Mouse (Mus musculus): ENCODE data around the gene Zbtb42. TPM values are rescaled to one million over a fixed set of nuclear protein-coding genes. Genes with fewer than 3 reads are reported as not detected.

Gene Zbtb42
- polyA plus RNA-seq, 1 experiment from 2014 or later = 4.9 TPM

DNA sequence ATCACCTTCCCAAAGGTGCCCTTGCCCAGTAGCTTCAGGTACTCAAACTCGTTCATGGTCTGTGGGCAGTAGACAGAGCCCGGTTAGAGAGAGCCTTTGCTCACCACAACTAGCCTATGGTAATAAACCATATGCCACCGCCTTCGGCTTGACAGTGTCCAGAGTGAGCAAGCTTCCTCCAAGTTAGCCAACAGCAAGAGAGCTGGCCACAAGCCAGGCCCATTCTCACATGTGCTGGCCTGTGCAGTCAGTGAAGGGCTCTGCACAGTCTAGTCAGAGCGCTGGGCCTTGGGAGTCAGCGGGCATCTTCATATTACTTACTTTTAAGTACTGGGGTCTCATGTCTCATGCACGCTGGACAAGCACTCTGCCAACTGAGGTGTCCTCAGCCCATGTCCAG, 20.0 kb upstream of the Zbtb42 start:
- ATAC-seq (replicated peaks; ENCODE audit: extremely low read depth, insufficient read depth, low FRiP score) = no peak
- no peak overlapping the region for H3K9ac ChIP-seq (ENCODE audit: low read length)
- H3K4me3 ChIP-seq (ENCODE audit: low read length) = no peak overlapping the region
- H3K9me3 ChIP-seq (replicated peaks; ENCODE audit: control insufficient read depth, low read length) = no peaks in the 10 kb centered on the region
- H3K4me1 ChIP-seq (ENCODE audit: control insufficient read depth, insufficient read depth, low read length) = peaks cover 54% of the 10 kb centered on the region
- H3K4me2 ChIP-seq (ENCODE audit: low read depth, low read length) = no peak overlapping the region
- no peaks in the 10 kb centered on the region for H3K27me3 ChIP-seq (ENCODE audit: control insufficient read depth, insufficient read depth, low read length)
- WGBS = 73% methylated on average over 7 of the region's 7 CpGs
- peaks cover 64% of the 10 kb centered on the region for H3K36me3 ChIP-seq (ENCODE audit: control insufficient read depth, insufficient read depth)
- peak overlapping the region; percentile 29; the same call in 1 of the 2 replicates for H3K27ac ChIP-seq (ENCODE audit: low read length)

- no peak for ATAC-seq (replicated peaks; ENCODE audit: extremely low read depth, insufficient read depth, low FRiP score)
- H3K4me2 ChIP-seq (ENCODE audit: low read depth, low read length) = no peak overlapping the region
- no peak overlapping the region for H3K27ac ChIP-seq (ENCODE audit: low read length)
- H3K36me3 ChIP-seq (ENCODE audit: control insufficient read depth, insufficient read depth) = peaks cover 60% of the 10 kb centered on the region
- H3K4me3 ChIP-seq (ENCODE audit: low read length) = no peak overlapping the region
- H3K27me3 ChIP-seq (ENCODE audit: control insufficient read depth, insufficient read depth, low read length) = no peaks in the 10 kb centered on the region
- no peaks in the 10 kb centered on the region for H3K9me3 ChIP-seq (replicated peaks; ENCODE audit: control insufficient read depth, low read length)
- peaks cover 54% of the 10 kb centered on the region for H3K4me1 ChIP-seq (ENCODE audit: control insufficient read depth, insufficient read depth, low read length)
- H3K9ac ChIP-seq (ENCODE audit: low read length) = no peak overlapping the region
- WGBS = 84% methylated on average over 6 of the region's 6 CpGs
Observed at GRCm38 (mm10) chr12:112659109-112659508, 19.5 kb upstream of the Zbtb42 start.

GRCm38 (mm10) chr12:112660576-112661326, 17.9 kb upstream of the Zbtb42 start:
- peak overlapping the region; percentile 63 for H3K9ac ChIP-seq (ENCODE audit: low read length)
- peaks cover 48% of the 10 kb centered on the region for H3K36me3 ChIP-seq (ENCODE audit: control insufficient read depth, insufficient read depth)
- H3K4me1 ChIP-seq (ENCODE audit: control insufficient read depth, insufficient read depth, low read length) = peaks cover 61% of the 10 kb centered on the region
- no peaks in the 10 kb centered on the region for H3K9me3 ChIP-seq (replicated peaks; ENCODE audit: control insufficient read depth, low read length)
- H3K4me3 ChIP-seq (ENCODE audit: low read length) = no peak overlapping the region
- peak; percentile 82 for ATAC-seq (replicated peaks; ENCODE audit: extremely low read depth, insufficient read depth, low FRiP score)
- no peaks in the 10 kb centered on the region for H3K27me3 ChIP-seq (ENCODE audit: control insufficient read depth, insufficient read depth, low read length)
- H3K4me2 ChIP-seq (ENCODE audit: low read depth, low read length) = peak overlapping the region; percentile 45
- peak overlapping the region; percentile 93 for H3K27ac ChIP-seq (ENCODE audit: low read length)
- whole genome bisulfite sequencing = 24% methylated on average over 5 of the region's 5 CpGs

- no peaks in the 10 kb centered on the region for H3K27me3 ChIP-seq (ENCODE audit: control insufficient read depth, insufficient read depth, low read length)
- peak overlapping the region; percentile 93 for H3K27ac ChIP-seq (ENCODE audit: low read length)
- H3K4me1 ChIP-seq (ENCODE audit: control insufficient read depth, insufficient read depth, low read length) = peaks cover 66% of the 10 kb centered on the region
- ATAC-seq (replicated peaks; ENCODE audit: extremely low read depth, insufficient read depth, low FRiP score) = no peak
- peak overlapping the region; percentile 57 for H3K9ac ChIP-seq (ENCODE audit: low read length)
- H3K4me2 ChIP-seq (ENCODE audit: low read depth, low read length) = peak overlapping the region; percentile 45
- H3K4me3 ChIP-seq (ENCODE audit: low read length) = no peak overlapping the region
- H3K36me3 ChIP-seq (ENCODE audit: control insufficient read depth, insufficient read depth) = peaks cover 44% of the 10 kb centered on the region
- no peaks in the 10 kb centered on the region for H3K9me3 ChIP-seq (replicated peaks; ENCODE audit: control insufficient read depth, low read length)
- WGBS = 37% methylated on average over 3 of the region's 3 CpGs
Observed at GRCm38 (mm10) chr12:112661327-112661605, 17.4 kb upstream of the Zbtb42 start.

- Histone ChIP-seq H3K4me2 (ENCODE audit: low read depth, low read length) (peak overlapping the region; percentile 45), H3K9me3 (replicated peaks; ENCODE audit: control insufficient read depth, low read length) (no peaks in the 10 kb centered on the region), H3K27me3 (ENCODE audit: control insufficient read depth, insufficient read depth, low read length) (no peaks in the 10 kb centered on the region), H3K27ac (ENCODE audit: low read length) (peak overlapping the region; percentile 93), H3K9ac (ENCODE audit: low read length) (peak overlapping the region; percentile 57), H3K4me1 (ENCODE audit: control insufficient read depth, insufficient read depth, low read length) (peaks cover 72% of the 10 kb centered on the region), H3K4me3 (ENCODE audit: low read length) (no peak overlapping the region), H3K36me3 (ENCODE audit: control insufficient read depth, insufficient read depth) (peaks cover 38% of the 10 kb centered on the region)
- ATAC-seq (replicated peaks; ENCODE audit: extremely low read depth, insufficient read depth, low FRiP score) = no peak
- WGBS = 55% methylated on average over 9 of the region's 9 CpGs
Observed at GRCm38 (mm10) chr12:112661851-112662250, 16.8 kb upstream of the Zbtb42 start.

GRCm38 (mm10) chr12:112663303-112663702, 15.3 kb upstream of the Zbtb42 start:
- no peak for ATAC-seq (replicated peaks; ENCODE audit: extremely low read depth, insufficient read depth, low FRiP score)
- WGBS = 74% methylated on average over 11 of the region's 11 CpGs
- H3K27me3 ChIP-seq (ENCODE audit: control insufficient read depth, insufficient read depth, low read length) = no peaks in the 10 kb centered on the region
- H3K9ac ChIP-seq (ENCODE audit: low read length) = peak overlapping the region; percentile 2; the same call in 1 of the 2 replicates
- H3K4me1 ChIP-seq (ENCODE audit: control insufficient read depth, insufficient read depth, low read length) = peaks cover 86% of the 10 kb centered on the region
- H3K27ac ChIP-seq (ENCODE audit: low read length) = peak overlapping the region; percentile 32
- peaks cover 30% of the 10 kb centered on the region for H3K36me3 ChIP-seq (ENCODE audit: control insufficient read depth, insufficient read depth)
- no peaks in the 10 kb centered on the region for H3K9me3 ChIP-seq (replicated peaks; ENCODE audit: control insufficient read depth, low read length)
- no peak overlapping the region for H3K4me2 ChIP-seq (ENCODE audit: low read depth, low read length)
- H3K4me3 ChIP-seq (ENCODE audit: low read length) = no peak overlapping the region

DNA sequence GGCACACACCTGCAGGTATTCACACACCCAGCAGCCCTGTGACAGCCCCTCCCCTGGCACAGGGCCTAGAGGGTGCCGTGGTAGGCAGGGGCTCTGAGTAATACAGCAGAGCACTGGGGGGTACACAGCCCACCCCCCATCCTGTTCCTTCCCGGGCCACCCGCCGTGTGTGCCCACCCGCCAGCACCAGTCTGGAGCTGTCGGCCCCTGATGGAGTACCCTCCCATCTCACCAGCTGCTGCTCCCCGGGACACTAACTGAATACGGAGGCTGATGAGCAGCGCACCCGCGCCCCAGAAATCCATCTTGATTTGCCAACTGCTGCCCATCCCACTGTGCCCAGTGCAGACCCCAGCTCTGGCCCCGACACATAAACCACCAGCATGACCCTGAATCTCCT, 14.9 kb upstream of the Zbtb42 start:
- peak overlapping the region; percentile 32 for H3K27ac ChIP-seq (ENCODE audit: low read length)
- H3K9ac ChIP-seq (ENCODE audit: low read length) = peak overlapping the region; percentile 42
- H3K4me2 ChIP-seq (ENCODE audit: low read depth, low read length) = no peak overlapping the region
- ATAC-seq (replicated peaks; ENCODE audit: extremely low read depth, insufficient read depth, low FRiP score) = no peak
- H3K9me3 ChIP-seq (replicated peaks; ENCODE audit: control insufficient read depth, low read length) = no peaks in the 10 kb centered on the region
- peaks cover 30% of the 10 kb centered on the region for H3K36me3 ChIP-seq (ENCODE audit: control insufficient read depth, insufficient read depth)
- H3K4me3 ChIP-seq (ENCODE audit: low read length) = no peak overlapping the region
- peaks cover 88% of the 10 kb centered on the region for H3K4me1 ChIP-seq (ENCODE audit: control insufficient read depth, insufficient read depth, low read length)
- 85% methylated on average over 12 of the region's 12 CpGs for WGBS
- H3K27me3 ChIP-seq (ENCODE audit: control insufficient read depth, insufficient read depth, low read length) = no peaks in the 10 kb centered on the region

DNA sequence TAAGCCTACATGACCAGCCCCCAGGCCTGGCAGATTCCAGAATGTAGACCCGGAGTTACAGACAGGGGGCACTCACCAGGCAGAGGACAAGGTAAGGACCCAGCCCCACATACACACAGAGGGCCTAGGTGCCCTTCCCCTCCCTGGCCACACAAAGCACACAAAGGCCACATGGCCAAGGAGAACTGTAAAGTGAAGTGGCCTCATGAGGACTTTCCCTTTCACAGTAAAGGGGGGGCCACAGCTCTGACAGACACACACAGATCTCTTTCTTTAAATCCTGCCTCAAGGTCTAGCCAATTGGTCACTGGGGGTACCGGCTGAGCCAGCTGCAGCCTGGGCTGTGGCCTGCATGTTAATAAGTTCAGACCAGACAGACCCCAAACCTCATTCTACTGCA, 14.5 kb upstream of the Zbtb42 start:
- no peak for ATAC-seq (replicated peaks; ENCODE audit: extremely low read depth, insufficient read depth, low FRiP score)
- H3K27ac ChIP-seq (ENCODE audit: low read length) = peak overlapping the region; percentile 32
- H3K9ac ChIP-seq (ENCODE audit: low read length) = peak overlapping the region; percentile 42
- no peak overlapping the region for H3K4me3 ChIP-seq (ENCODE audit: low read length)
- 33% methylated on average over 2 of the region's 2 CpGs for WGBS
- H3K27me3 ChIP-seq (ENCODE audit: control insufficient read depth, insufficient read depth, low read length) = no peaks in the 10 kb centered on the region
- H3K4me2 ChIP-seq (ENCODE audit: low read depth, low read length) = no peak overlapping the region
- no peaks in the 10 kb centered on the region for H3K9me3 ChIP-seq (replicated peaks; ENCODE audit: control insufficient read depth, low read length)
- peaks cover 30% of the 10 kb centered on the region for H3K36me3 ChIP-seq (ENCODE audit: control insufficient read depth, insufficient read depth)
- H3K4me1 ChIP-seq (ENCODE audit: control insufficient read depth, insufficient read depth, low read length) = peaks cover 90% of the 10 kb centered on the region

GRCm38 (mm10) chr12:112664656-112665055, 14.0 kb upstream of the Zbtb42 start:
- peak overlapping the region; percentile 59 for H3K9ac ChIP-seq (ENCODE audit: low read length)
- 58% methylated on average over 5 of the region's 5 CpGs for WGBS
- H3K36me3 ChIP-seq (ENCODE audit: control insufficient read depth, insufficient read depth) = peaks cover 30% of the 10 kb centered on the region
- H3K27me3 ChIP-seq (ENCODE audit: control insufficient read depth, insufficient read depth, low read length) = no peaks in the 10 kb centered on the region
- H3K4me1 ChIP-seq (ENCODE audit: control insufficient read depth, insufficient read depth, low read length) = peaks cover 93% of the 10 kb centered on the region
- no peak overlapping the region for H3K4me2 ChIP-seq (ENCODE audit: low read depth, low read length)
- peak overlapping the region; percentile 82 for H3K27ac ChIP-seq (ENCODE audit: low read length)
- ATAC-seq (replicated peaks; ENCODE audit: extremely low read depth, insufficient read depth, low FRiP score) = no peak
- no peak overlapping the region for H3K4me3 ChIP-seq (ENCODE audit: low read length)
- H3K9me3 ChIP-seq (replicated peaks; ENCODE audit: control insufficient read depth, low read length) = no peaks in the 10 kb centered on the region

Measured in heart, embryonic 16.5 days (tissue).